Mouse (Mus musculus): ENCODE measurements around the gene Armh3. TPM values are rescaled to one million over a fixed set of nuclear protein-coding genes. Genes with fewer than 3 reads are reported as not detected.

Gene Armh3
- total and polyA plus RNA-seq, 3 experiments = 4.1 to 10.8 TPM; not detected in 1

GRCm38 (mm10) chr19:45837050-45837994, 161.0 kb downstream of the Armh3 start:
- Histone ChIP-seq H3K9ac (ENCODE audit: control insufficient read depth, low read depth, low read length, poor library complexity, severe bottlenecking) (no peak overlapping the region), H3K79me2 (ENCODE audit: control insufficient read depth, insufficient read depth, low read length, poor library complexity) (no peaks in the 10 kb centered on the region), H3K36me3 (ENCODE audit: control insufficient read depth in 1 of 2, insufficient read depth in 2 of 2, low read length in 2 of 2) (peaks cover 0 to 6% of the 10 kb centered on the region in 2 experiments; a peak in 2 of 4 replicates), H3K27ac (ENCODE audit: control insufficient read depth, low read depth, low read length) (no peak overlapping the region), H3K4me1 (ENCODE audit: control insufficient read depth in 1 of 2, insufficient read depth in 2 of 2, low read length in 2 of 2) (peaks cover 0 to 4% of the 10 kb centered on the region in 2 experiments; a peak in 1 of 4 replicates), H3K27me3 (ENCODE audit: control insufficient read depth in 1 of 2, insufficient read depth in 2 of 2, low read length in 2 of 2) (no peaks in the 10 kb centered on the region), H3K4me3 (ENCODE audit: control insufficient read depth in 1 of 2, insufficient read depth in 1 of 2, low read depth in 2 of 2, low read length in 2 of 2) (no peak overlapping the region), H3K9me3 (replicated peaks; ENCODE audit: insufficient read depth, low read length) (no peaks in the 10 kb centered on the region)
- TF ChIP-seq RCOR1 (IDR thresholded peaks at IDR 0.05; ENCODE audit: low read depth, low read length) (no peak), RAD21 (IDR thresholded peaks at IDR 0.05; ENCODE audit: low read depth, low read length) (no peak), BHLHE40 (IDR thresholded peaks at IDR 0.05; ENCODE audit: borderline replicate concordance, low read depth, low read length) (no peak), USF2 (IDR thresholded peaks at IDR 0.05; ENCODE audit: borderline replicate concordance in 1 of 2, insufficient read depth in 1 of 2, low read depth in 1 of 2, low read length in 2 of 2) (no peak), MAZ (IDR thresholded peaks at IDR 0.05; ENCODE audit: low read depth, low read length) (no peak)
- DNase-seq (ENCODE audit: low read depth, low spot score) = no peak

- Histone ChIP-seq H3K27ac (ENCODE audit: control insufficient read depth, low read depth, low read length) (no peak overlapping the region), H3K9me3 (replicated peaks; ENCODE audit: insufficient read depth, low read length) (no peaks in the 10 kb centered on the region), H3K36me3 (ENCODE audit: control insufficient read depth in 1 of 2, insufficient read depth in 2 of 2, low read length in 2 of 2) (peaks cover 0 to 6% of the 10 kb centered on the region in 2 experiments; a peak in 2 of 4 replicates), H3K9ac (ENCODE audit: control insufficient read depth, low read depth, low read length, poor library complexity, severe bottlenecking) (no peak overlapping the region), H3K4me1 (ENCODE audit: control insufficient read depth in 1 of 2, insufficient read depth in 2 of 2, low read length in 2 of 2) (peaks cover 0 to 4% of the 10 kb centered on the region in 2 experiments; a peak in 1 of 4 replicates), H3K27me3 (ENCODE audit: control insufficient read depth in 1 of 2, insufficient read depth in 2 of 2, low read length in 2 of 2) (no peaks in the 10 kb centered on the region), H3K4me3 (ENCODE audit: control insufficient read depth in 1 of 2, insufficient read depth in 1 of 2, low read depth in 2 of 2, low read length in 2 of 2) (no peak overlapping the region), H3K79me2 (ENCODE audit: control insufficient read depth, insufficient read depth, low read length, poor library complexity) (no peaks in the 10 kb centered on the region)
- TF ChIP-seq BHLHE40 (IDR thresholded peaks at IDR 0.05; ENCODE audit: borderline replicate concordance, low read depth, low read length) (no peak), MAFK (IDR thresholded peaks at IDR 0.05; ENCODE audit: borderline replicate concordance, low read depth, low read length) (no peak), MEF2A (IDR thresholded peaks at IDR 0.05; ENCODE audit: extremely low read depth, insufficient replicate concordance, low read depth, low read length, poor library complexity, severe bottlenecking) (no peak), POLR2AphosphoS2 (IDR thresholded peaks at IDR 0.05; ENCODE audit: low read length) (no peak), USF2 (IDR thresholded peaks at IDR 0.05; ENCODE audit: borderline replicate concordance in 1 of 2, insufficient read depth in 1 of 2, low read depth in 1 of 2, low read length in 2 of 2) (no peak), CHD2 (IDR thresholded peaks at IDR 0.05; ENCODE audit: low read length) (no peak), GABPA (IDR thresholded peaks at IDR 0.05; ENCODE audit: low read depth, low read length) (no peak), SIN3A (IDR thresholded peaks at IDR 0.05; ENCODE audit: low read length) (no peak), USF1 (IDR thresholded peaks at IDR 0.05; ENCODE audit: low read depth, low read length) (no peak), HCFC1 (IDR thresholded peaks at IDR 0.05; ENCODE audit: low read depth, low read length) (no peak), POLR2A (IDR thresholded peaks at IDR 0.05; ENCODE audit: control insufficient read depth in 1 of 2, insufficient read depth in 1 of 2, low read depth in 1 of 2, low read length in 2 of 2, poor library complexity in 1 of 2) (no peak), UBTF (IDR thresholded peaks at IDR 0.05; ENCODE audit: borderline replicate concordance, insufficient read depth, low read depth, low read length) (no peak), SMC3 (IDR thresholded peaks at IDR 0.05; ENCODE audit: low read depth, low read length) (no peak), EP300 (IDR thresholded peaks at IDR 0.05; ENCODE audit: low read depth in 1 of 2, low read length in 2 of 2) (no peak)
- DNase-seq (ENCODE audit: low read depth, low spot score) = no peak
Observed at GRCm38 (mm10) chr19:45835490-45835889, 162.8 kb downstream of the Armh3 start.

All from MEL (cell line).